Mouse (Mus musculus): ENCODE measurements around the gene Tmem51. TPM values are rescaled to one million over a fixed set of nuclear protein-coding genes. Genes with fewer than 3 reads are reported as not detected.
"Not testable (repeated sequence)": the region's sequence is repeated elsewhere in the genome, so short reads cannot be mapped to it uniquely, and the experiment has no call there.

The Tmem51 gene
- polyA plus RNA-seq, 1 experiment from 2014 or later: 21.0 TPM

- no peaks in the 10 kb centered on the region for H3K36me3 ChIP-seq
- no peaks in the 10 kb centered on the region for H3K9me3 ChIP-seq
- no peak for DNase-seq (ENCODE audit: low spot score)
- 37% methylated on average over 22 of the region's 22 CpGs for WGBS
- no peaks in the 10 kb centered on the region for H3K27me3 ChIP-seq (ENCODE audit: insufficient read depth, poor library complexity, severe bottlenecking)
- H3K4me3 ChIP-seq: no peak overlapping the region
- H3K4me1 ChIP-seq: peaks cover 64% of the 10 kb centered on the region
- peak overlapping the region; percentile 83 for H3K27ac ChIP-seq
Observed at GRCm38 (mm10) chr4:142052391-142053132, 31.5 kb downstream of the Tmem51 start.

GRCm38 (mm10) chr4:142051883-142052282 is 32.2 kb downstream of the Tmem51 start:
- not testable (repeated sequence) for H3K36me3 ChIP-seq; DNase-seq (ENCODE audit: low spot score); H3K9me3 ChIP-seq; H3K4me3 ChIP-seq; H3K27me3 ChIP-seq (ENCODE audit: insufficient read depth, poor library complexity, severe bottlenecking)
- 83% methylated on average over 6 of the region's 6 CpGs for WGBS
- peaks cover 62% of the 10 kb centered on the region for H3K4me1 ChIP-seq
- 0 out of 2 replicates have a peak overlapping the region, but pooled peaks have one; percentile 83 for H3K27ac ChIP-seq

- H3K9me3 ChIP-seq: no peaks in the 10 kb centered on the region
- H3K27me3 ChIP-seq (ENCODE audit: insufficient read depth, poor library complexity, severe bottlenecking): no peaks in the 10 kb centered on the region
- H3K4me1 ChIP-seq: peaks cover 64% of the 10 kb centered on the region
- DNase-seq (ENCODE audit: low spot score): no peak
- WGBS: 92% methylated on average over 5 of the region's 5 CpGs
- no peaks in the 10 kb centered on the region for H3K36me3 ChIP-seq
- no peak overlapping the region for H3K4me3 ChIP-seq
- no peak overlapping the region for H3K27ac ChIP-seq
Observed at GRCm38 (mm10) chr4:142049963-142050362, 34.1 kb downstream of the Tmem51 start.

GRCm38 (mm10) chr4:142048391-142048790 is 35.7 kb downstream of the Tmem51 start:
- Histone ChIP-seq H3K4me3 (no peak overlapping the region), H3K9me3 (no peaks in the 10 kb centered on the region), H3K36me3 (no peaks in the 10 kb centered on the region), H3K27me3 (ENCODE audit: insufficient read depth, poor library complexity, severe bottlenecking) (no peaks in the 10 kb centered on the region), H3K4me1 (peaks cover 63% of the 10 kb centered on the region), H3K27ac (no peak overlapping the region; the same call in 1 of the 2 replicates)
- DNase-seq (ENCODE audit: low spot score): no peak
- WGBS: 42% methylated on average over 8 of the region's 8 CpGs

GRCm38 (mm10) chr4:142047005-142047404 is 37.1 kb downstream of the Tmem51 start:
- no peak for DNase-seq (ENCODE audit: low spot score)
- H3K27me3 ChIP-seq (ENCODE audit: insufficient read depth, poor library complexity, severe bottlenecking): no peaks in the 10 kb centered on the region
- 89% methylated on average over 5 of the region's 5 CpGs for whole genome bisulfite sequencing
- no peaks in the 10 kb centered on the region for H3K9me3 ChIP-seq
- no peak overlapping the region for H3K4me3 ChIP-seq
- H3K36me3 ChIP-seq: no peaks in the 10 kb centered on the region
- H3K27ac ChIP-seq: no peak overlapping the region
- H3K4me1 ChIP-seq: peaks cover 61% of the 10 kb centered on the region

GRCm38 (mm10) chr4:142046496-142046895 is 37.6 kb downstream of the Tmem51 start:
- Histone ChIP-seq H3K36me3 (no peaks in the 10 kb centered on the region), H3K27me3 (ENCODE audit: insufficient read depth, poor library complexity, severe bottlenecking) (no peaks in the 10 kb centered on the region), H3K4me1 (peaks cover 64% of the 10 kb centered on the region), H3K4me3 (no peak overlapping the region), H3K27ac (no peak overlapping the region), H3K9me3 (no peaks in the 10 kb centered on the region)
- DNase-seq (ENCODE audit: low spot score): no peak
- 81% methylated on average over 7 of the region's 7 CpGs for WGBS

- H3K4me3 ChIP-seq: no peak overlapping the region
- H3K36me3 ChIP-seq: no peaks in the 10 kb centered on the region
- no peak for DNase-seq (ENCODE audit: low spot score)
- WGBS: 70% methylated on average over 14 of the region's 14 CpGs
- H3K4me1 ChIP-seq: peaks cover 69% of the 10 kb centered on the region
- H3K27me3 ChIP-seq (ENCODE audit: insufficient read depth, poor library complexity, severe bottlenecking): no peaks in the 10 kb centered on the region
- H3K9me3 ChIP-seq: no peaks in the 10 kb centered on the region
- no peak overlapping the region for H3K27ac ChIP-seq
Observed at GRCm38 (mm10) chr4:142045595-142046163, 38.4 kb downstream of the Tmem51 start.

- Histone ChIP-seq H3K4me3 (no peak overlapping the region), H3K4me1 (peaks cover 76% of the 10 kb centered on the region), H3K27me3 (ENCODE audit: insufficient read depth, poor library complexity, severe bottlenecking) (no peaks in the 10 kb centered on the region), H3K36me3 (no peaks in the 10 kb centered on the region), H3K27ac (peak overlapping the region; percentile 74), H3K9me3 (no peaks in the 10 kb centered on the region)
- DNase-seq (ENCODE audit: low spot score): no peak
- WGBS: 43% methylated on average over 12 of the region's 12 CpGs
Observed at GRCm38 (mm10) chr4:142044452-142044851, 39.7 kb downstream of the Tmem51 start.

GRCm38 (mm10) chr4:142039662-142040353 is 44.3 kb downstream of the Tmem51 start:
- H3K4me1 ChIP-seq: peaks cover 60% of the 10 kb centered on the region
- H3K27ac ChIP-seq: peak overlapping the region; percentile 84

GRCm38 (mm10) chr4:142037897-142038296 is 46.2 kb downstream of the Tmem51 start:
- peak overlapping the region; percentile 84; the same call in 1 of the 2 replicates for H3K27ac ChIP-seq
- WGBS: 44% methylated on average over 4 of the region's 4 CpGs

More at GRCm38 (mm10) chr4:142039662-142040353, 44.3 kb downstream of the Tmem51 start:
- Histone ChIP-seq H3K9me3 (no peaks in the 10 kb centered on the region), H3K27me3 (ENCODE audit: insufficient read depth, poor library complexity, severe bottlenecking) (no peaks in the 10 kb centered on the region), H3K4me3 (no peak overlapping the region), H3K36me3 (peaks cover 12% of the 10 kb centered on the region; the same call in 1 of the 2 replicates)
- no peak for DNase-seq (ENCODE audit: low spot score)
- 45% methylated on average over 9 of the region's 9 CpGs for WGBS

GRCm38 (mm10) chr4:142028533-142028932 is 55.6 kb downstream of the Tmem51 start:
- H3K27me3 ChIP-seq (ENCODE audit: insufficient read depth, poor library complexity, severe bottlenecking): no peaks in the 10 kb centered on the region
- DNase-seq (ENCODE audit: low spot score): no peak
- peaks cover 24% of the 10 kb centered on the region for H3K36me3 ChIP-seq
- peaks cover 7% of the 10 kb centered on the region for H3K4me1 ChIP-seq
- H3K9me3 ChIP-seq: no peaks in the 10 kb centered on the region
- no peak overlapping the region for H3K4me3 ChIP-seq
- H3K27ac ChIP-seq: no peak overlapping the region
- WGBS: 17% methylated on average over 13 of the region's 13 CpGs

More at GRCm38 (mm10) chr4:142037897-142038296, 46.2 kb downstream of the Tmem51 start:
- Histone ChIP-seq H3K4me1 (peaks cover 43% of the 10 kb centered on the region), H3K27me3 (ENCODE audit: insufficient read depth, poor library complexity, severe bottlenecking) (no peaks in the 10 kb centered on the region), H3K36me3 (peaks cover 17% of the 10 kb centered on the region), H3K4me3 (no peak overlapping the region), H3K9me3 (no peaks in the 10 kb centered on the region)
- DNase-seq (ENCODE audit: low spot score): no peak

GRCm38 (mm10) chr4:142026965-142027364 is 57.1 kb downstream of the Tmem51 start:
- H3K9me3 ChIP-seq: no peaks in the 10 kb centered on the region
- WGBS: 57% methylated on average over 2 of the region's 2 CpGs
- no peak for DNase-seq (ENCODE audit: low spot score)
- peaks cover 13% of the 10 kb centered on the region for H3K36me3 ChIP-seq
- no peaks in the 10 kb centered on the region for H3K27me3 ChIP-seq (ENCODE audit: insufficient read depth, poor library complexity, severe bottlenecking)
- peaks cover 7% of the 10 kb centered on the region for H3K4me1 ChIP-seq
- H3K27ac ChIP-seq: no peak overlapping the region
- no peak overlapping the region for H3K4me3 ChIP-seq

GRCm38 (mm10) chr4:142024536-142024935 is 59.6 kb downstream of the Tmem51 start:
- H3K4me1 ChIP-seq: peaks cover 7% of the 10 kb centered on the region
- WGBS: 92% methylated on average over 2 of the region's 2 CpGs

More at GRCm38 (mm10) chr4:142024536-142024935, 59.6 kb downstream of the Tmem51 start:
- no peaks in the 10 kb centered on the region for H3K36me3 ChIP-seq
- H3K27ac ChIP-seq: no peak overlapping the region
- H3K4me3 ChIP-seq: no peak overlapping the region
- H3K9me3 ChIP-seq: no peaks in the 10 kb centered on the region
- H3K27me3 ChIP-seq (ENCODE audit: insufficient read depth, poor library complexity, severe bottlenecking): no peaks in the 10 kb centered on the region
- no peak for DNase-seq (ENCODE audit: low spot score)

Measured in heart, embryonic 10.5 days (tissue).